7 mouse cellular contexts compared by ENCODE assay signal in genomic region chr6:116460544-116461283, GRCm38 (mm10). TPM values are rescaled to one million over a fixed set of nuclear protein-coding genes. Genes with fewer than 3 reads are reported as not detected.
DNase-seq lines count a peak whose midpoint lies in the region; ATAC-seq and TF ChIP-seq lines count a peak whose summit lies in the region.

Alox5 (minus strand) TSS chr6:116461178.

- in situ Hi-C loops in ES-E14 (cut with MboI; ENCODE audit: low sequenced_read_pairs in 2 of 2, unreplicated experiment in 2 of 2): no loop called here

- peak within 1 kb of the TSS; percentile 50; the same call in 1 of the 2 replicates for H3K9ac ChIP-seq in ES-E14 (ENCODE audit: insufficient read depth, low read depth, low read length, poor library complexity, severe bottlenecking)
- 0 out of 2 replicates have a peak within 1 kb of the TSS, but pooled peaks have one; percentile 15 for H3K9ac ChIP-seq in forebrain, embryonic 15.5 days (replicated peaks)
- H3K9ac ChIP-seq in liver, embryonic 11.5 days (ENCODE audit: low read depth, low read length): peak within 1 kb of the TSS; percentile 38

- H3K4me1 ChIP-seq in ES-E14 (ENCODE audit: control insufficient read depth in 2 of 2, insufficient read depth in 2 of 2, low read length in 2 of 2, poor library complexity in 1 of 2): no peaks in the 10 kb centered on the region; a peak in 1 of 4 replicates
- peaks cover 6% of the 10 kb centered on the region for H3K4me1 ChIP-seq in forebrain, embryonic 15.5 days
- peaks cover 21% of the 10 kb centered on the region; the same call in 1 of the 2 replicates for H3K4me1 ChIP-seq in liver, embryonic 11.5 days (replicated peaks; ENCODE audit: control insufficient read depth, insufficient read depth, low read length)

- no peaks in the 10 kb centered on the region for H3K9me3 ChIP-seq in ES-E14 (ENCODE audit: control insufficient read depth, insufficient read depth, low read depth, low read length)
- H3K9me3 ChIP-seq in forebrain, embryonic 15.5 days: no peaks in the 10 kb centered on the region
- H3K9me3 ChIP-seq in liver, embryonic 11.5 days (ENCODE audit: control insufficient read depth, low read length): no peaks in the 10 kb centered on the region

- H3K27me3 ChIP-seq in forebrain, embryonic 15.5 days: peaks cover 20% of the 10 kb centered on the region
- peaks cover 13% of the 10 kb centered on the region; the same call in 1 of the 2 replicates for H3K27me3 ChIP-seq in liver, embryonic 11.5 days (replicated peaks; ENCODE audit: control insufficient read depth, insufficient read depth, low read length)

- peak within 1 kb of the TSS; percentile 55 to 65 for H3K4me3 ChIP-seq in ES-E14 (ENCODE audit: insufficient read depth in 1 of 2, low read depth in 1 of 2, low read length in 2 of 2, poor library complexity in 1 of 2, severe bottlenecking in 1 of 2)
- peak within 1 kb of the TSS; percentile 29 for H3K4me3 ChIP-seq in forebrain, embryonic 15.5 days
- peak within 1 kb of the TSS; percentile 53 for H3K4me3 ChIP-seq in liver, embryonic 11.5 days (ENCODE audit: low read depth, low read length)

- 3% methylated on average over 43 of the region's 43 CpGs for WGBS in forebrain, embryonic 15.5 days
- 2% methylated on average over 43 of the region's 43 CpGs for WGBS in liver, embryonic 11.5 days

- H3K4me2 ChIP-seq in forebrain, embryonic 15.5 days (replicated peaks): peak within 1 kb of the TSS; percentile 47
- peak within 1 kb of the TSS; percentile 87 for H3K4me2 ChIP-seq in liver, embryonic 11.5 days

- H3K27ac ChIP-seq in ES-E14 (ENCODE audit: insufficient read depth, low read depth, low read length, poor library complexity, severe bottlenecking): no peak within 1 kb of the TSS
- H3K27ac ChIP-seq in forebrain, embryonic 15.5 days (replicated peaks): no peak within 1 kb of the TSS
- H3K27ac ChIP-seq in liver, embryonic 11.5 days (ENCODE audit: low read depth, low read length): no peak within 1 kb of the TSS

- no peaks in the 10 kb centered on the region for H3K36me3 ChIP-seq in ES-E14 (ENCODE audit: control insufficient read depth, insufficient read depth, low read length, poor library complexity, severe bottlenecking)
- no peaks in the 10 kb centered on the region for H3K36me3 ChIP-seq in forebrain, embryonic 15.5 days
- H3K36me3 ChIP-seq in liver, embryonic 11.5 days (ENCODE audit: control insufficient read depth, insufficient read depth, low read length): no peaks in the 10 kb centered on the region

- ATAC-seq in forebrain, embryonic 15.5 days (replicated peaks): no peak
- peak in 1 of 2 experiments; percentile 61; a peak in 2 of 4 replicates for ATAC-seq in hematopoietic stem cell, adult 5-6 weeks (replicated peaks in 1 of 2; ENCODE audit: insufficient read depth in 1 of 2, low FRiP score in 2 of 2, low TSS enrichment in 1 of 2, low read depth in 1 of 2, poor library complexity in 2 of 2, severe bottlenecking in 2 of 2)
- ATAC-seq in liver, embryonic 11.5 days (replicated peaks; ENCODE audit: low FRiP score): peak; percentile 62
- 0 out of 2 replicates have a peak, but pooled peaks have one; percentile 20 for ATAC-seq in monocyte, adult 5-6 weeks (replicated peaks; ENCODE audit: insufficient number of reproducible peaks, low FRiP score, low TSS enrichment, poor library complexity, severe bottlenecking)

- DNase-seq in ES-E14 (ENCODE audit: low read depth, low spot score): no peak
- peak; percentile 29 for DNase-seq in adrenal gland, postnatal 10 days
- DNase-seq in liver, embryonic 11.5 days (ENCODE audit: low spot score): peak; percentile 46
- DNase-seq in frontal cortex, postnatal 25 days (ENCODE audit: low spot score in 2 of 2): no peak

TF ChIP-seq in ES-E14, 5 proteins besides CTCF, POLR2A, EP300 and RAD21:
- TF ChIP-seq CHD2 (IDR thresholded peaks at IDR 0.05; ENCODE audit: low read depth, low read length) (no peak), ZC3H11A (IDR thresholded peaks at IDR 0.05; ENCODE audit: borderline replicate concordance, low read depth, low read length) (no peak), ZNF384 (IDR thresholded peaks at IDR 0.05; ENCODE audit: low read depth, low read length) (no peak), HCFC1 (IDR thresholded peaks at IDR 0.05; ENCODE audit: borderline replicate concordance, insufficient read depth, low read length) (no peak), MAFK (IDR thresholded peaks at IDR 0.05; ENCODE audit: insufficient read depth, low read depth, low read length) (no peak)

RNA-seq across cellular contexts. Expression of gene Alox5, which starts in this region (rescaled TPM):
- 3.2 and 3.3 TPM in 2 replicates for total RNA-seq in ES-E14 (2012; rRNA removed)
- total RNA-seq in adrenal gland, postnatal 10 days (2021): 1 to 10 TPM; 2.1 TPM
- polyA plus RNA-seq in forebrain, embryonic 15.5 days (2015; fragmentation: Nextera tagmentation; extraction: Ambion mirVana): 0.34 and 0.70 TPM in 2 replicates
- total RNA-seq in hematopoietic stem cell, adult 5-6 weeks (2017): 10.5 and 15.2 TPM in 2 replicates
- polyA plus RNA-seq in liver, embryonic 11.5 days (2014; fragmentation: Nextera tagmentation; extraction: Ambion mirVana): 9.0 and 10.4 TPM in 2 replicates
- 43.3 to 92.8 TPM (median 76.9 TPM) in 3 replicates for total RNA-seq in monocyte, adult 5-6 weeks (2017)

Comparison
In these comparisons a context has a peak if more than half of its experiments do, and no peak if none do; other contexts are left out.
1. DNase-seq: peak in adrenal gland, postnatal 10 days (single experiment) and liver, embryonic 11.5 days (single experiment); none in ES-E14 (single experiment) and frontal cortex, postnatal 25 days (0 of 2).
2. Peak in every context shown above with its lines, with median percentiles within 50 percentile points of each other: H3K4me3 ChIP-seq and H3K9ac ChIP-seq.